Mouse (Mus musculus) CH12.LX (cell line): ENCODE data around the gene Akap12.

Experiments used
- BHLHE40 ChIP-seq: IDR thresholded peaks from 2 replicates; pipeline ENCODE4 v1.6.1; 2011; ENCODE audit warnings: mild to moderate bottlenecking, low read depth, low read length, improper control_type of control experiment
- CHD2 ChIP-seq: IDR thresholded peaks from 2 replicates; pipeline ENCODE4 v1.6.1; 2011; ENCODE audit warnings: low read length, improper control_type of control experiment
- CTCF ChIP-seq, 2 experiments: IDR thresholded peaks in 1 of 2; conservative IDR thresholded peaks in 1 of 2; 2 replicates each; pipeline ENCODE4 v1.5.1; 2011 to 2012; ENCODE audit warnings: low read depth in 2 of 2, low read length in 2 of 2, improper control_type of control experiment in 1 of 2, inconsistent platforms in 1 of 2, mild to moderate bottlenecking in 1 of 2, moderate library complexity in 1 of 2
- HCFC1 ChIP-seq: IDR thresholded peaks from 2 replicates; pipeline ENCODE4 v1.6.1; 2012; ENCODE audit warnings: low read depth, mild to moderate bottlenecking, inconsistent platforms, low read length, improper control_type of control experiment
- MAFK ChIP-seq: IDR thresholded peaks from 2 replicates; pipeline ENCODE4 v1.6.1; 2011; ENCODE audit warnings: low read length, improper control_type of control experiment; ENCODE audit not compliant: insufficient replicate concordance
- MAZ ChIP-seq: IDR thresholded peaks from 2 replicates; pipeline ENCODE4 v1.6.1; 2012; ENCODE audit warnings: low read depth, mild to moderate bottlenecking, inconsistent platforms, low read length, improper control_type of control experiment, moderate library complexity
- POLR2A ChIP-seq: IDR thresholded peaks from 2 replicates; pipeline ENCODE4 v1.6.1; 2011; ENCODE audit warnings: low read depth, mild to moderate bottlenecking, improper control_type of control experiment, low read length
- POLR2AphosphoS2 ChIP-seq: IDR thresholded peaks from 2 replicates; pipeline ENCODE4 v1.6.1; 2011; ENCODE audit warnings: low read depth, low read length, improper control_type of control experiment
- SMC3 ChIP-seq: IDR thresholded peaks from 2 replicates; pipeline ENCODE4 v1.6.1; 2011; ENCODE audit warnings: low read depth, low read length, improper control_type of control experiment

DNA sequence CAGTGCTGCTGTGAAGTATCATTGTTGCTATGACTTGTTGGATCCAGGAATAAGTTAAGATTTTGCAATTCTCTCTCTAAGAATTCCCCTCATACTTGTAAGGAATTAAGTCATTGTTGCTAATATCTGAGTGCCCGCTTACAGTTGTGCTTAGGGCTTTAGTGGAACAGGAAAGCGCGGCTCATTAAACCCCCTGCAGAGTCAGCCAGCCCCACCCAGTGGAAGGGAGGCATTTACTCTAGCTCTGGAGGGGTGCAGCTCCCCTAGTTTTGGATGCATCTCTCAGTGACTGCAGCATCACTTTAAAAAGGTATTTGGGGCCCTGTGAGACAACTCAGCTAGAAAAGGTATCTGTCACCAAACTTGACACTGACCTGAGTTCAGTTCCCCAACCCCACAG lies 24.0 kb downstream of the Akap12 start:
- TF ChIP-seq CTCF (conservative IDR thresholded peaks at IDR 0.05 in 1 of 2, IDR thresholded peaks at IDR 0.05 in 1 of 2; ENCODE audit: low read depth in 2 of 2, low read length in 2 of 2) (no peak), MAZ (no peak), SMC3 (no peak), HCFC1 (no peak), BHLHE40 (no peak), POLR2AphosphoS2 (no peak), MAFK (no peak), POLR2A (no peak), CHD2 (no peak)
